Mouse (Mus musculus) layer of hippocampus, adult 9-10 months (tissue): ENCODE results near the gene Acox1.

ENCODE experiments used
- DNase-seq: peaks from one replicate; pipeline ENCODE4 v3.0.0; 2022; ENCODE audit warnings: low spot score

The Acox1 gene

GRCm38 (mm10) chr11:116129091-116129790 lies 69.6 kb downstream of the Acox1 start:
- no peak for DNase-seq

DNA sequence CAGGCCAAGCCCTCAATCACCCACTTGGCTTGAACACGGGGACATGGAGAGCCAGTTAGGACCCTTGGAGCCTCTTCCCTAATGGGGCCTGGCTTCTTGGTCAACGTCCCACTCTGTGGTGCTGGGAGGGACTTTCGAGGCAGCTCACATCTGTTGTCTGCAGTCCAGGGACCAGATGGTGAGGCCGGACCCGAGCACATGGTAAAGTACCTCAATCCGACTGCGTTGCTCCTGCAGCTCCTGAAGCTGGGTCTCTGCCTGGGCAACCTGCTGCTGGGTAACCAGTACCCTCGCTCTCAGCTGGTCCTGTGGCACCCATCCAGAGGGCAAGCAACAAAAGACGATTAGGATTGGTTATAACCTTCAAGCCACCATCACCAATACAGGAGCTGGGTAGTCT lies 70.9 kb downstream of the Acox1 start:
- no peak for DNase-seq

GRCm38 (mm10) chr11:116127156-116127980 lies 71.5 kb downstream of the Acox1 start, which contains the start of gene Trim47:
Gene Trim47, minus strand, starts transcription at chr11:116127210.
- no peak for DNase-seq

GRCm38 (mm10) chr11:116126261-116126660 lies 72.6 kb downstream of the Acox1 start:
- DNase-seq = no peak
